Mouse (Mus musculus): ENCODE results near the gene Ppcs. TPM values are rescaled to one million over a fixed set of nuclear protein-coding genes. Genes with fewer than 3 reads are reported as not detected.

Ppcs gene
- 30.3 and 32.6 TPM in 2 replicates for polyA plus RNA-seq (2015; fragmentation: Nextera tagmentation; extraction: Ambion mirVana)

- peak; percentile 92 for ATAC-seq (replicated peaks; ENCODE audit: extremely low read depth, insufficient read depth, low FRiP score)
- Histone ChIP-seq H3K27me3 (ENCODE audit: control insufficient read depth, insufficient read depth, low read length) (no peaks in the 10 kb centered on the region), H3K9me3 (replicated peaks; ENCODE audit: control insufficient read depth, low read length) (no peaks in the 10 kb centered on the region), H3K4me3 (ENCODE audit: low read length) (peak within 1 kb of the TSS; percentile 73), H3K4me2 (ENCODE audit: low read depth, low read length) (peak within 1 kb of the TSS; percentile 65), H3K9ac (ENCODE audit: low read length) (peak within 1 kb of the TSS; percentile 85), H3K4me1 (ENCODE audit: control insufficient read depth, insufficient read depth, low read length) (peaks cover 26% of the 10 kb centered on the region), H3K36me3 (ENCODE audit: control insufficient read depth, insufficient read depth) (no peaks in the 10 kb centered on the region), H3K27ac (ENCODE audit: low read length) (peak within 1 kb of the TSS; percentile 95)
- under 1% methylated on average over 52 of the region's 52 CpGs for WGBS
Observed at GRCm38 (mm10) chr4:119422294-119422964, at the start of gene Ppcs, which contains the start of gene Zmynd12. Gene Ppcs, minus strand, starts transcription at chr4:119422420. Gene Zmynd12, plus strand, starts transcription at chr4:119422814.

DNA sequence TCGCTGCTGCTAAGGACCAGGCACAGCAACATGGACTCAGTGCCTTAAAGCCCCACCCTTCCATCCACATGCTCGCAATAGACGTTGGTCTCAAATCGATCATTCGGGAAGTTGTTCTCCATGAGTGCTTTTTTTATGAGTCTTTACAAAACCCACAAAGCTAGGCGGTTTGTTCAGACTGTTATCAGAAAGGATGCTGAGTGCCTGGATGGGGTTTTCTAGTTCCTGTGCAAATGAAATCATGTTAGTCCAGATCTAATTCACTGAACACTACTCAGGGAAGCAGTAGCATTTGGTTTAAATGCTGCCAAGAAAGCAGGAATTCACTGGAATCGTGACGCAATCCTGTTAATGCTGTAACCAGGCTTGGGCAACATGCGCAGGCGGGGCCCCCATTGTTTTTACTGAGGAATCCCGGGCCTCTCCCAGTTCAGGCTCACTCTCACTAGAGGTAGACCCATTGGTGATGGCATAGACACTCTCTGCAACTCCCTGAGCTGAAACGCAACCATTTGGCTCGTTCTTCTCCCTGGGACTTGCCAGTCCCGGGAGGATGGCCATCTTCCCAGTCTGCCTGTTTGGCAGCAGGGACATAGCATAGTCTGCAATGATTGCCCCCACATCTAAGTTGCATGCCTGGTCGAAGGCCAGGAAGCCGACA is 45.6 kb upstream of the Ppcs start:
- Histone ChIP-seq H3K4me3 (ENCODE audit: low read length) (no peak overlapping the region), H3K4me1 (ENCODE audit: control insufficient read depth, insufficient read depth, low read length) (peaks cover 12% of the 10 kb centered on the region), H3K27ac (ENCODE audit: low read length) (no peak overlapping the region), H3K36me3 (ENCODE audit: control insufficient read depth, insufficient read depth) (no peaks in the 10 kb centered on the region), H3K27me3 (ENCODE audit: control insufficient read depth, insufficient read depth, low read length) (no peaks in the 10 kb centered on the region), H3K9me3 (replicated peaks; ENCODE audit: control insufficient read depth, low read length) (no peaks in the 10 kb centered on the region), H3K9ac (ENCODE audit: low read length) (no peak overlapping the region), H3K4me2 (ENCODE audit: low read depth, low read length) (no peak overlapping the region)
- ATAC-seq (replicated peaks; ENCODE audit: extremely low read depth, insufficient read depth, low FRiP score) = no peak
- WGBS = 81% methylated on average over 16 of the region's 16 CpGs

- Histone ChIP-seq H3K27ac (ENCODE audit: low read length) (no peak overlapping the region), H3K4me1 (ENCODE audit: control insufficient read depth, insufficient read depth, low read length) (peaks cover 26% of the 10 kb centered on the region), H3K9ac (ENCODE audit: low read length) (no peak overlapping the region), H3K27me3 (ENCODE audit: control insufficient read depth, insufficient read depth, low read length) (no peaks in the 10 kb centered on the region), H3K4me2 (ENCODE audit: low read depth, low read length) (no peak overlapping the region), H3K36me3 (ENCODE audit: control insufficient read depth, insufficient read depth) (no peaks in the 10 kb centered on the region), H3K9me3 (replicated peaks; ENCODE audit: control insufficient read depth, low read length) (no peaks in the 10 kb centered on the region), H3K4me3 (ENCODE audit: low read length) (no peak overlapping the region)
- no peak for ATAC-seq (replicated peaks; ENCODE audit: extremely low read depth, insufficient read depth, low FRiP score)
- WGBS = 92% methylated on average over 5 of the region's 5 CpGs
Observed at GRCm38 (mm10) chr4:119465841-119466240, 43.6 kb upstream of the Ppcs start.

DNA sequence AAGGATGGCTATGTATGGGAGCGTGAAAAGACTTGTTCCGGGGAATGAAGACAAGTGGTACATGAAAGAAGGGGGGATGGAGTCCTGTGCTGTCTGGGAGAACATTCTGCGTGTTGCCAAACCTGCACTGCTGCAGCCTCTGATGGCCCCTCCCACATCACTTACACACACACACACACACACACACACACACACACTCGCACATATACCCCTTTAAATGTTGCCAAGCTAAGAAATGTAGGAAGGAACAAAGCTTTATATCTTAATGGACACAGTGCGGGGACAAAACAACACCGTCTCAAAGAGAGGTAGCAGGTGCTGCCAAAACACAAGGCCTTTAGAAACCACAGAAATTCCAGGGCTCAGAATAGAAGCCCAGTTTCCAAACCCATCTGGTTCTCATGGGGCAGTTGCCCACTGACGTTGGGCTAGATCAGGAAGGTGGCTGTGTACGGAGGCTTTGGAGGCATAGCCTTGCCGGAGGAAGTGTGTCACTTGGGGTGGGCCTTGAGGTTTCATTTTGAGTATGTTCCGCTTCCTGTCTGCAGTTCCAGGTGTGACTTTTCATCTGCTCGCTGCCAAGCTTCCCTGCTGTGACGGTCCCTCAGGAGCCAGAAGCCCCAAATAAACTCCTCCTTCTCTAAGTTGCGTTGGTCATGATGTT is 41.7 kb upstream of the Ppcs start:
- Histone ChIP-seq H3K4me2 (ENCODE audit: low read depth, low read length) (no peak overlapping the region), H3K4me3 (ENCODE audit: low read length) (no peak overlapping the region), H3K9ac (ENCODE audit: low read length) (no peak overlapping the region), H3K9me3 (replicated peaks; ENCODE audit: control insufficient read depth, low read length) (no peaks in the 10 kb centered on the region), H3K36me3 (ENCODE audit: control insufficient read depth, insufficient read depth) (no peaks in the 10 kb centered on the region), H3K27ac (ENCODE audit: low read length) (peak overlapping the region; percentile 81), H3K27me3 (ENCODE audit: control insufficient read depth, insufficient read depth, low read length) (no peaks in the 10 kb centered on the region), H3K4me1 (ENCODE audit: control insufficient read depth, insufficient read depth, low read length) (peaks cover 26% of the 10 kb centered on the region)
- WGBS = 55% methylated on average over 13 of the region's 13 CpGs
- no peak; the same call in 1 of the 2 replicates for ATAC-seq (replicated peaks; ENCODE audit: extremely low read depth, insufficient read depth, low FRiP score)

- H3K36me3 ChIP-seq (ENCODE audit: control insufficient read depth, insufficient read depth) = no peaks in the 10 kb centered on the region
- no peak overlapping the region for H3K9ac ChIP-seq (ENCODE audit: low read length)
- H3K27me3 ChIP-seq (ENCODE audit: control insufficient read depth, insufficient read depth, low read length) = no peaks in the 10 kb centered on the region
- H3K4me1 ChIP-seq (ENCODE audit: control insufficient read depth, insufficient read depth, low read length) = peaks cover 26% of the 10 kb centered on the region
- ATAC-seq (replicated peaks; ENCODE audit: extremely low read depth, insufficient read depth, low FRiP score) = peak; percentile 83
- 20% methylated on average over 11 of the region's 11 CpGs for WGBS
- H3K27ac ChIP-seq (ENCODE audit: low read length) = peak overlapping the region; percentile 81
- H3K4me3 ChIP-seq (ENCODE audit: low read length) = no peak overlapping the region
- H3K4me2 ChIP-seq (ENCODE audit: low read depth, low read length) = peak overlapping the region; percentile 46
- no peaks in the 10 kb centered on the region for H3K9me3 ChIP-seq (replicated peaks; ENCODE audit: control insufficient read depth, low read length)
Observed at GRCm38 (mm10) chr4:119462858-119463755, 40.9 kb upstream of the Ppcs start.

DNA sequence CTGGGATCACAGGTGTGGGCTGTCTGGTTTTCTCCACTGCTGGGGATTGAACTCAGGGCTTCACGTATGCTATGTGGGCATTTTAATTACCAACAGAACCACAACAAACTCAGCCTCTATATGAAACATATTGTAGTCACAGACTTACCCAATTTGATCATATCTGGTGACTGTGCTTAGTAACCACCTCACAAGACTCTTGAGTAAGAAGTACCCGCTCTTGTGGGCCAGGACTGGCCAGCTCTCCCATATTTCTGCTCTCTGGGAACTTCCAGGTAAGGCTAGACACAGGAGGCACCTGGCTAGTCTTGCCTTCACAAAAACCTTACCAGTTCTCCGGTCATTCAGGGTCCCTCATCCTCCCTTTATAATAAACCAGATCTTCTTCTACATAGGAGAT is 40.2 kb upstream of the Ppcs start:
- 85% methylated on average over 3 of the region's 3 CpGs for WGBS
- Histone ChIP-seq H3K27me3 (ENCODE audit: control insufficient read depth, insufficient read depth, low read length) (no peaks in the 10 kb centered on the region), H3K4me2 (ENCODE audit: low read depth, low read length) (peak overlapping the region; percentile 46; the same call in 1 of the 2 replicates), H3K27ac (ENCODE audit: low read length) (peak overlapping the region; percentile 81), H3K36me3 (ENCODE audit: control insufficient read depth, insufficient read depth) (no peaks in the 10 kb centered on the region), H3K4me1 (ENCODE audit: control insufficient read depth, insufficient read depth, low read length) (peaks cover 26% of the 10 kb centered on the region), H3K9ac (ENCODE audit: low read length) (no peak overlapping the region), H3K9me3 (replicated peaks; ENCODE audit: control insufficient read depth, low read length) (no peaks in the 10 kb centered on the region), H3K4me3 (ENCODE audit: low read length) (no peak overlapping the region)
- no peak for ATAC-seq (replicated peaks; ENCODE audit: extremely low read depth, insufficient read depth, low FRiP score)

- Histone ChIP-seq H3K4me3 (ENCODE audit: low read length) (no peak overlapping the region), H3K27ac (ENCODE audit: low read length) (peak overlapping the region; percentile 41), H3K4me2 (ENCODE audit: low read depth, low read length) (0 out of 2 replicates have a peak overlapping the region, but pooled peaks have one; percentile 19), H3K4me1 (ENCODE audit: control insufficient read depth, insufficient read depth, low read length) (peaks cover 26% of the 10 kb centered on the region), H3K9me3 (replicated peaks; ENCODE audit: control insufficient read depth, low read length) (no peaks in the 10 kb centered on the region), H3K36me3 (ENCODE audit: control insufficient read depth, insufficient read depth) (no peaks in the 10 kb centered on the region), H3K27me3 (ENCODE audit: control insufficient read depth, insufficient read depth, low read length) (no peaks in the 10 kb centered on the region), H3K9ac (ENCODE audit: low read length) (no peak overlapping the region)
- peak; percentile 74 for ATAC-seq (replicated peaks; ENCODE audit: extremely low read depth, insufficient read depth, low FRiP score)
- WGBS = 20% methylated on average over 8 of the region's 8 CpGs
Observed at GRCm38 (mm10) chr4:119460728-119461141, 38.5 kb upstream of the Ppcs start.

- Histone ChIP-seq H3K9me3 (replicated peaks; ENCODE audit: control insufficient read depth, low read length) (no peaks in the 10 kb centered on the region), H3K4me1 (ENCODE audit: control insufficient read depth, insufficient read depth, low read length) (peaks cover 26% of the 10 kb centered on the region), H3K4me2 (ENCODE audit: low read depth, low read length) (no peak overlapping the region), H3K4me3 (ENCODE audit: low read length) (no peak overlapping the region), H3K27ac (ENCODE audit: low read length) (peak overlapping the region; percentile 41), H3K36me3 (ENCODE audit: control insufficient read depth, insufficient read depth) (no peaks in the 10 kb centered on the region), H3K27me3 (ENCODE audit: control insufficient read depth, insufficient read depth, low read length) (no peaks in the 10 kb centered on the region), H3K9ac (ENCODE audit: low read length) (no peak overlapping the region)
- ATAC-seq (replicated peaks; ENCODE audit: extremely low read depth, insufficient read depth, low FRiP score) = no peak
- WGBS = 36% methylated on average over 5 of the region's 5 CpGs
Observed at GRCm38 (mm10) chr4:119460296-119460695, 38.1 kb upstream of the Ppcs start.
